Mouse (Mus musculus) left cerebral cortex, postnatal 10 days (tissue): ENCODE results near the gene Fzd2. TPM values are rescaled to one million over a fixed set of nuclear protein-coding genes. Genes with fewer than 3 reads are reported as not detected.
"Not testable (repeated sequence)": the region's sequence is repeated elsewhere in the genome, so short reads cannot be mapped to it uniquely, and the experiment has no call there.

Experiments
- DNase-seq, 2 experiments: peaks; one replicate each; pipeline ENCODE4 v3.0.0; 2021 to 2022; ENCODE audit warnings: low spot score in 2 of 2, mixed read lengths in 1 of 2; ENCODE audit errors: extremely low spot score in 1 of 2
- intact Hi-C: fragments of 180-260 bp; cut with DNase I; formaldehyde crosslinking; loops from one replicate; pipeline ENCODE4 v1.15.1; 2025
- total RNA-seq, 2 experiments: library from RNA; stranded (reverse); gene quantifications; 2 replicates each; pipeline ENCODE4 v1.2.3; 2021

Fzd2 gene
- total RNA-seq, 2 experiments from 2014 or later, result 6.7 to 11.0 TPM

GRCm38 (mm10) chr11:102579165-102580033 lies 24.8 kb upstream of the Fzd2 start, which contains the start of gene Gm11627:
Gm11627 (minus strand) TSS chr11:102579461.
- DNase-seq, result peak in 1 of 2 experiments; percentile 59
- intact Hi-C loops, result no loop called here

- DNase-seq, result no peak
- intact Hi-C loops, result no loop called here
These were observed 24.2 kb upstream of the Fzd2 start for GRCm38 (mm10) chr11:102580034-102580330.

- intact Hi-C loops, result no loop called here
- no peak for DNase-seq
These were observed 22.7 kb upstream of the Fzd2 start for GRCm38 (mm10) chr11:102581281-102582015.

GRCm38 (mm10) chr11:102582016-102582610 lies 22.1 kb upstream of the Fzd2 start:
- intact Hi-C loops, result no loop called here
- DNase-seq, result peak in 1 of 2 experiments; percentile 69

- intact Hi-C loops, result no loop called here
These were observed 21.5 kb upstream of the Fzd2 start for GRCm38 (mm10) chr11:102582736-102583135.

GRCm38 (mm10) chr11:102586445-102587130 lies 17.6 kb upstream of the Fzd2 start:
- intact Hi-C loops, result no loop called here
- no peak for DNase-seq

More at GRCm38 (mm10) chr11:102582736-102583135, 21.5 kb upstream of the Fzd2 start:
- no peak for DNase-seq

GRCm38 (mm10) chr11:102587554-102587953 lies 16.6 kb upstream of the Fzd2 start:
- no peak for DNase-seq
- intact Hi-C loops, result no loop called here

DNA sequence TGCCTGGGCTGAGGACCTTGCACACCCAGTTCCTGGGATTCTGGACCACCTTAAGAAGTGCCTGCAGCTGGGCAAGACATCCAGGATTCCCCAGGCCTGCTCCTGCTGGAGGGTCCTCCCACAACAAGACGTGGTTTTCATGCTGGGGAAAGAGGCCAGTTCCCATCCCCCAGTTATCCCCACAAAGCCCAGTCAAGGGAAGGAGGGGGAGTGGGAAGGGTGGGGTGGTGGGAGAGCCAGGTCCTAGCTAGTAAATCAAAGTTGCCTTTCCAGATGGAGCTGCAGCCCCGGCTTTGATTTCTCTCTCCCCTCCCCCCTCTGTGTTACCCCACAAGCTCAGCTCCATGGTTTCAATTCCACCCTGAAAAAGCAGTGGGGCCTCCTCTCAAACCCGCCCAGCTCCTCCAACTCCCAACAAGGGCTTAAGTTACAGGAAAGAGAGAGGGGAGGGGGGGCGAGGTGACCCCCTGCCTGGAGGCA lies 8.8 kb upstream of the Fzd2 start:
- intact Hi-C loops, result no loop called here
- no peak for DNase-seq

DNA sequence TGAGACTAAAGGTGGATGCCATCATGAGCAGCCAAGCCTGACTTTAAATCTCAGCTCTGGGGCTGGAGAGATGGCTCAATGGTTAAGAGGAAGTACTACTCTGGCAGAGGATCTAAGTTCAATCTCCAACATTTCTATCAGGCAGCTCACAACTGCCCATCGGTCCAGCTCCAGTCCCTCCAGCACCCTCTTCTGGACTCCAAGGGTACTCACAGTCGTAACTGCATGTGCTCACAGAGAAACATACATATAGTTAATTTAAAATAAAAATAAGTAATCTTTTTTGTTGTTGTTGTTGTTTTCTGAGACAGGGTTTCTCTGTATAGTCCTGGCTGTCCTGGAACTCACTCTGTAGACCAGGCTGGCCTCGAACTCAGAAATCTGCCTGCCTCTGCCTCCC lies 4.3 kb upstream of the Fzd2 start:
- intact Hi-C loops, result no loop called here
- DNase-seq, result no peak

DNA sequence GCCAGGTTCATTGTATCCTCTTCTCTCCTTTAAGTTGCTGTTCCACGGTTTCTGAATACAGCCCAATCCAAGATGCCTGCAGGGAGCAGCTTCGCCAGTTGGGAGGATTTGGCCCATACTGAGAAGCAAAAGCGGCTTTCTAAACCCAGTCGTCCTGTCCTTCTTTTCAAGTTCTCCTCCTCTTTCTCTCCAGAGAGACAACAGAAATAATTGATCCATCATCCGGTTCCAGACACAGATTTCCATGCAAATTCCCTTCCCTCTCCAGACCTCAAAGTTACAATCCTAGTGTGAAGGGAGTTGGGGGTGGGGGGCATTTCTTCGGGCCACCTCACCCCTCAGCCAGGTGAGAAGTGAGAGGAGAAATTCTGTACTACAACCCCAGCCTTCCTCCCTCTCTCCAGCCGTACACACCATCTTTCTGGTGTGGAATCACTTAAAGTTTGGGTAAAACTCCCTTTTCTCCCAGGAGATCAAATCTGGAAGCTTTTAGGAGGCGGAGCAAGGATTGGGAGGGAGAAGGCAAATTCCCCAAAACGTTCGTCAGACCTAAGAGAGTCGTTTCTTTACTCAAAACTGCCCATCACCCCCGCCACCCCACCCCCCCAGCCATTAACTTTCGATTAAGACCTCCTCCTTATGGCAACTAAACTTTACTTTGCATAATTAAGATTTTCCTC lies 1.2 kb upstream of the Fzd2 start:
- no peak for DNase-seq
- intact Hi-C loops, result no loop called here

GRCm38 (mm10) chr11:102603496-102603850 lies 723 bp upstream of the Fzd2 start:
- intact Hi-C loops, result no loop called here
- no peak for DNase-seq

GRCm38 (mm10) chr11:102604777-102605552 lies 769 bp downstream of the Fzd2 start:
- intact Hi-C loops, result loop anchor here (5.0 kb wide), 1 partner anchor 33 kb away; no protein-coding TSS in a partner anchor
- DNase-seq, result peak in 1 of 2 experiments; percentile 52

- intact Hi-C loops, result loop anchor here (5.0 kb wide), 1 partner anchor 33 kb away; no protein-coding TSS in a partner anchor
These were observed 1.6 kb downstream of the Fzd2 start for GRCm38 (mm10) chr11:102605553-102606416.

GRCm38 (mm10) chr11:102606751-102607171 lies 2.6 kb downstream of the Fzd2 start:
- DNase-seq, result no peak
- intact Hi-C loops, result loop anchor here (5.0 kb wide), 1 partner anchor 34 kb away; no protein-coding TSS in a partner anchor

More at GRCm38 (mm10) chr11:102605553-102606416, 1.6 kb downstream of the Fzd2 start:
- DNase-seq, result peak in 1 of 2 experiments; percentile 55

- intact Hi-C loops, result loop anchor here (5.0 kb wide), 1 partner anchor 35 kb away; no protein-coding TSS in a partner anchor
- DNase-seq, result not testable (repeated sequence)
These were observed 3.0 kb downstream of the Fzd2 start for GRCm38 (mm10) chr11:102607201-102607600.
